ENCODE assay signal across 19 mouse cellular contexts in the genomic region with DNA sequence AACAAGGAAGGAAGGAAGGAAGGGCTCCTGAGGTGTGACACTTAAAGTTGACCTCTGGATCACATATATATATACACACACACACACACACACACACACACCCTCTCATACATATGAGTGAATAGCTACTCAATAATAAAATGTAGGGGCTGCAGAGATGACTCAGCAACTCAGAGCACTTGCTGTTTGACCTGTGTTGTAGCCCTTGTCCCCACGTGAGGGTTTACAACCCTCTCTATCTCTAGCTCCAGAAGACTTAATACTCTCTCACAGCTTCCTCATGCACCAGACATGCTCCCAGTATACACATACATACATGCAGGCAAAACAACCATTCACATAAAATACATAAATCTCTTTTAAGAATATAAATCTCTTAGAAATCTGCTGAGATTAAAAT.
"Had no signal": no experiment of that assay in that cellular context is flagged by ENCODE, and none has a peak within 500 bp of the region (broad histone marks: within the 10 kb centered on the region; RNA-seq: fewer than 3 reads in every experiment).

No protein-coding gene starts in this region.

- H3K4me2 ChIP-seq: lung, embryonic 15.5 days; midbrain, embryonic 13.5 days; midbrain, embryonic 15.5 days; neural tube, embryonic 13.5 days; neural tube, embryonic 15.5 days had no signal

- H3K36me3 ChIP-seq: lung, embryonic 15.5 days; midbrain, embryonic 10.5 days; midbrain, embryonic 13.5 days; midbrain, embryonic 15.5 days; neural tube, embryonic 13.5 days; neural tube, embryonic 15.5 days had no signal

- DNase-seq: liver, postnatal 0 days; lung, adult 2 months; lung, postnatal 14 days; lung, postnatal 4 days; right cerebral cortex, adult 18-20 months; right cerebral cortex, postnatal 25 days; right cerebral cortex, postnatal 4 days; spleen, adult 18-20 months; thymus, adult 18-20 months; thymus, postnatal 14 days; thymus, postnatal 36 days had no signal

- H3K4me3 ChIP-seq: lung, embryonic 15.5 days; midbrain, embryonic 10.5 days; midbrain, embryonic 13.5 days; midbrain, embryonic 15.5 days; myocyte; neural tube, embryonic 13.5 days; neural tube, embryonic 15.5 days had no signal

- H3K9me3 ChIP-seq: lung, embryonic 15.5 days; midbrain, embryonic 10.5 days; midbrain, embryonic 13.5 days; midbrain, embryonic 15.5 days; neural tube, embryonic 13.5 days; neural tube, embryonic 15.5 days had no signal

- H3K27ac ChIP-seq: lung, embryonic 15.5 days; midbrain, embryonic 10.5 days; midbrain, embryonic 13.5 days; midbrain, embryonic 15.5 days; neural tube, embryonic 13.5 days; neural tube, embryonic 15.5 days had no signal

- H3K27me3 ChIP-seq: lung, embryonic 15.5 days; midbrain, embryonic 13.5 days; midbrain, embryonic 15.5 days; neural tube, embryonic 13.5 days; neural tube, embryonic 15.5 days had no signal

- H3K9ac ChIP-seq: liver, postnatal 0 days; lung, embryonic 15.5 days; midbrain, embryonic 13.5 days; midbrain, embryonic 15.5 days; neural tube, embryonic 13.5 days; neural tube, embryonic 15.5 days had no signal

- ATAC-seq: liver, postnatal 0 days; lung, postnatal 0 days; midbrain, embryonic 13.5 days; midbrain, embryonic 15.5 days had no signal
